Mouse (Mus musculus): ENCODE results near the gene Ctsh. TPM values are rescaled to one million over a fixed set of nuclear protein-coding genes. Genes with fewer than 3 reads are reported as not detected.
A peak's percentile ranks its signal among the peaks of the same experiment; 100 is the strongest.

The Ctsh gene
- polyA plus RNA-seq, 1 experiment from 2014 or later: 27.3 TPM

DNA sequence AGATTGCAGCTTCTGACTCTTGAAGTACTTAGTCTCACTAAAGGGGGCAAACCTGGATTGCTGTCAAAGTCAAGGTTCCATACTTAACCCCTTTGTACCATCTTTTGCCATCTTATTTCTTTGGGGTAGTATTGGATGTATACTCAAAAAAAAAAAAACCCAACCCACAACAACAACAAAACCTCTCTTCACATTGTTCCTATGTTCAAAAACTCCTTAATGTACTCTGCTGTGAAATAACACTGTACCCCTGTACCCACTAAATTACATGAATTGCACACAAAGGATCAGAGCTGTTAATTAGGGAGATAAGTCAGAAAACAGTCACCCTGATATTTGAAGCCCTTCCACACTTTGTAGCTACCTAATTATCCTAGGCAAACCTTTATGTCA lies 61.4 kb downstream of the Ctsh start:
- ATAC-seq (ENCODE audit: low FRiP score, low read depth): no peak
- peaks cover 32% of the 10 kb centered on the region for H3K4me1 ChIP-seq (replicated peaks)
- H3K36me3 ChIP-seq: no peaks in the 10 kb centered on the region

DNA sequence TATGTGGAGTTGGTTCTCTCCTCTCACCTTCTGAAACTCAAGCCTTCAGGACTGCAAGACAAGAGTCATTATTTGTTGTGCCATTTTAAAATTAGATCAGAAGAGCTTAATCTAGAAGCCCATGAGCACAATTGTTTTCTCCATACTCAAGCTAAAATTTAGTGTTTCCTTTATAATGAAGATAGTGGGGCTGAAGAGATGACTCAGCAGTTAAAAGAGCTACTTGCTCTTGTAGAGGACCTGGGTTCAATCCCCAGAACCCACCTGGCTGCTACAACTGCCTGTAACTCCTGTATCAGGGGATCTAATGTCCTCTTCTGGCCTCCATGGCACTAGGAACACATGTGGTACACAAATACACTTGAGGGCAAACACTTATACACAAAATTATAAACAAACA lies 63.3 kb downstream of the Ctsh start:
- peaks cover 15% of the 10 kb centered on the region for H3K4me1 ChIP-seq (replicated peaks)
- H3K27me3 ChIP-seq: no peaks in the 10 kb centered on the region
- no peaks in the 10 kb centered on the region for H3K9me3 ChIP-seq
- no peak overlapping the region for H3K4me2 ChIP-seq
- no peaks in the 10 kb centered on the region for H3K36me3 ChIP-seq
- H3K4me3 ChIP-seq: no peak overlapping the region
- H3K27ac ChIP-seq (replicated peaks): no peak overlapping the region
- no peak for ATAC-seq (ENCODE audit: low FRiP score, low read depth)
- H3K9ac ChIP-seq: no peak overlapping the region

More for the DNA sequence above, 61.4 kb downstream of the Ctsh start:
- no peaks in the 10 kb centered on the region for H3K9me3 ChIP-seq
- H3K27ac ChIP-seq (replicated peaks): peak overlapping the region; percentile 83
- H3K27me3 ChIP-seq: no peaks in the 10 kb centered on the region
- H3K4me3 ChIP-seq: peak overlapping the region; percentile 76
- peak overlapping the region; percentile 67 for H3K9ac ChIP-seq
- H3K4me2 ChIP-seq: peak overlapping the region; percentile 85

DNA sequence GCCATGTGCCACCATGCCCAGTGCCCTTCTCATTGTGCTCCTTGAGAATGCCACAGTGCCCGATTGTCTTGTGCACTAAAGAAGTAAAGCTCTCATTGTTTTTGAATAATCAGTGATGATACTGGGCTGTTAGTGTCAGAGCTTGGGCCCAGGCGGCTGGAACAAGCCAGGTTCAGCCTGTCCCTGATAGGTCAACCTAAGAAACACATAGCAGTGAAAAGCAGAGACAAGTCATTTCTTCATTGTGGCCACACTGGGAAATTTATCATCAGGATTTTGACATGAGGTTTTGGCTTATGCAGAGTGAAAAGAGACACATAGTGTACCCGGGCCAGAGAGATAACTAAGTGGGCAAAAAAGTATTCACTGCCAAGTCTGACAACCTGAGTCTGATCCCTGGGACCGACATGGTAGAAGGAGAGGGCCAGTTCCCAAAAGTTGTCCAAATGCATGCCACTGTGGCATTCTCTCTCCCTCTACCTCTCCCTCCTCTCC lies 68.3 kb downstream of the Ctsh start:
- Histone ChIP-seq H3K27ac (replicated peaks) (no peak overlapping the region), H3K27me3 (no peaks in the 10 kb centered on the region), H3K9ac (no peak overlapping the region), H3K4me3 (no peak overlapping the region), H3K9me3 (no peaks in the 10 kb centered on the region), H3K36me3 (no peaks in the 10 kb centered on the region), H3K4me2 (no peak overlapping the region), H3K4me1 (replicated peaks) (peaks cover 6% of the 10 kb centered on the region; the same call in 1 of the 2 replicates)
- 74% methylated on average over 4 of the region's 4 CpGs for WGBS
- no peak for ATAC-seq (ENCODE audit: low FRiP score, low read depth)

DNA sequence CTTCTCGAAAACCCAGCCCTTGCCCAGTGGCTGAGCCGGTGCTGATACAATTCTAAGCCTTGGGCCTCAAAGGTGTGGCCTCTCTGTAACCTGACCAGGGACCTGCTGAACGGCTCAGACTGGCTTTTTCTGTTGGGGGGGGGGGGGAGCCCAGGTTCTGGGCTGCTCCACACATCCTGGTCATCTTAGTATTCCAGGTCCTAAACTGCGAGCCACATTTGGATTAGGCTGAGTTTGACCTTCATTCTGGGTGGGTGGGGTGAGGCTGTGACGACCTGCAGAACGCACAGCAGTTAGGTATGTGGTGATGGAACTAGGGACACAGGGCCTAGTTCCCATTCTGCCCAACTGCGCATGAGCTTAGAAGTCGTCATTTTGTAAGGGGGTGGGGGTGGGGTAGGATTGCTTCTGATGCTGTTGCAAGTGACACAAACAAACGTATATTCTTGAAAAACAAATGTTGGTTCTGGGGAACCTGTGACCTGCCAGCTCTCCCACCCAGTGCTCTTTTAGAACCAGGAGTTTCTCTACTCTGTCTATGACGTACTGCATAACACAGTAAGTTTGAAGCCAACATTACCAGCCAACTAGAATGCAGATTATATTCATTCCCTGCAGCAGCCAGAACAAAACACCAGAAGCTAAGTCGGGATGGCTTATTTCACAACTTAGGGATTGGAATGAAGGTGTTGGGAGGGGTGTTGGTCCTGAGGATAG lies 70.4 kb downstream of the Ctsh start:
- Histone ChIP-seq H3K27ac (replicated peaks) (no peak overlapping the region), H3K27me3 (no peaks in the 10 kb centered on the region), H3K4me3 (no peak overlapping the region), H3K4me1 (replicated peaks) (peaks cover 6% of the 10 kb centered on the region; the same call in 1 of the 2 replicates), H3K36me3 (no peaks in the 10 kb centered on the region), H3K4me2 (peak overlapping the region; percentile 11), H3K9ac (no peak overlapping the region), H3K9me3 (no peaks in the 10 kb centered on the region)
- no peak for ATAC-seq (ENCODE audit: low FRiP score, low read depth)
- 41% methylated on average over 11 of the region's 11 CpGs for WGBS

DNA sequence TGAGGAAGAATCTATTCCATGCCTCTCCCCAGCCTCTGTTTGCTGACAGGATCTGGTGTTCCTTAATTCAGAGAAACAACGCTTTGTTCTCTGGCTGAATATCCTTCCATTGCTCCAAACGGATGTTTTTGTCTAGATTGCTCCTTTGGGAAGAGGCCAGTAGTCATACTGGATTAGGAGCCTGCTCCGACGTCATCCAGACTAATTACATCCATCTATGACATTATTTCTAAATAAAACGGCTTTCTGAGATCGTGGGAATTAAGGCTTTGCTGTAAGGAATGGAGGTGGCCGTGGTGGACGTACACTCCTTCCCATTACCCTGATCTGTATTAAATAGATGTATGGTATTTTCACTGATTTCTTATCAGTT lies 70.9 kb downstream of the Ctsh start:
- H3K4me2 ChIP-seq: peak overlapping the region; percentile 11
- H3K9ac ChIP-seq: no peak overlapping the region
- H3K4me1 ChIP-seq (replicated peaks): peaks cover 6% of the 10 kb centered on the region; the same call in 1 of the 2 replicates
- H3K27ac ChIP-seq (replicated peaks): no peak overlapping the region
- H3K36me3 ChIP-seq: no peaks in the 10 kb centered on the region
- WGBS: 32% methylated on average over 8 of the region's 8 CpGs
- ATAC-seq (ENCODE audit: low FRiP score, low read depth): 0 out of 2 replicates have a peak, but pooled peaks have one; percentile 17
- no peaks in the 10 kb centered on the region for H3K9me3 ChIP-seq
- H3K4me3 ChIP-seq: no peak overlapping the region
- no peaks in the 10 kb centered on the region for H3K27me3 ChIP-seq

Other genes starting within 250 kb of the Ctsh start
- gene Rasgrf1, start 144.2 kb upstream of the Ctsh start, polyA plus RNA-seq (2015; fragmentation: Nextera tagmentation; extraction: Ambion mirVana): 12.5 and 13.5 TPM in 2 replicates
- 505 and 550 TPM in 2 replicates for gene Morf4l1, start 60.6 kb downstream of the Ctsh start, polyA plus RNA-seq (2015; fragmentation: Nextera tagmentation; extraction: Ambion mirVana)
- gene Adamts7, start 108.9 kb downstream of the Ctsh start, polyA plus RNA-seq (2015; fragmentation: Nextera tagmentation; extraction: Ambion mirVana): 7.9 and 9.0 TPM in 2 replicates
- gene Tbc1d2b, start 216.7 kb downstream of the Ctsh start, polyA plus RNA-seq (2015; fragmentation: Nextera tagmentation; extraction: Ambion mirVana): 6.2 and 6.7 TPM in 2 replicates